Mouse (Mus musculus): ENCODE data around the gene Vmn1r36.
"Not testable (repeated sequence)": the region's sequence is repeated elsewhere in the genome, so short reads cannot be mapped to it uniquely, and the experiment has no call there.

The Vmn1r36 gene

DNA sequence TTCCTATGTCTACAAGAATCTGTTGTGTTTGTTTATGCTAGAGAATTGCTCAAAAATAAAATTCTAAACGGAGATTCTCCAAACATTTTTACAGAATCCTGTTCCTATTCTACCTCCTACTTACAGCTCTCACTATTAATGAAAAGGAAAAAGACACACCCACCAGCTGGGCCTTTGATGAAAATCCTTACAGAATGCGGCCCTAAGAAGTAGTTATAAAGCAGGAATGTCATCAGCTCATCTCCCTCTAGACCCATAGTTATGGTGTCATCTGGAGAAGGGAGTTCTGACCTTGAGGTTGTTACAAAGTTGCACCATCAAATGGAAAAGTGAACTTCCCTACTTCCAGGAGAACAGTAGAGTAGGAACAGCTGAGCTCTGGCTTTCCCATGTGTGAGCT, at the start of gene Vmn1r36:
Gene Vmn1r36 (minus strand): TSS at position 101 of the 400 bp plus-strand sequence.
- not testable (repeated sequence) for H3K4me1 ChIP-seq (replicated peaks; ENCODE audit: low read depth, low read length); H3K9me3 ChIP-seq (ENCODE audit: low read length); H3K27me3 ChIP-seq (ENCODE audit: insufficient read depth, low read length); H3K4me3 ChIP-seq (replicated peaks; ENCODE audit: low read length); H3K36me3 ChIP-seq (ENCODE audit: insufficient read depth, low read length)

DNA sequence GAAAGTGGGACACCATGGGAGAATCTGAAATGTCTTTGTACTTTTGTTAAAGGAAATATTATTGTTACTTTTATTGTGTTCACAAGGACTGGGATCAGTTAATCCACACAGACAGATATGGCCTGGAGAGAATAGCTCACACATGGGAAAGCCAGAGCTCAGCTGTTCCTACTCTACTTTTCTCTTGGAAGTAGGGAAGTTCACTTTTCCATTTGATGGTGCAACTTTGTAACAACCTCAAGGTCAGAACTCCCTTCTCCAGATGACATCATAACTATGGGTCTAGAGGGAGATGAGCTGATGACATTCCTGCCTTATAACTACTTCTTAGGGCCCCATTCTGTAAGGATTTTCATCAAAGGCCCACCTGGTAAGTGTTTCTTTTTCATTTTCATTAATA, 10.1 kb upstream of the Vmn1r36 start, which contains the start of gene Vmn1r37:
Gene Vmn1r37 (plus strand): TSS at position 301 of the 400 bp plus-strand sequence.
- not testable (repeated sequence) for H3K36me3 ChIP-seq (ENCODE audit: insufficient read depth, low read length); H3K4me3 ChIP-seq (replicated peaks; ENCODE audit: low read length); H3K4me1 ChIP-seq (replicated peaks; ENCODE audit: low read depth, low read length)

DNA sequence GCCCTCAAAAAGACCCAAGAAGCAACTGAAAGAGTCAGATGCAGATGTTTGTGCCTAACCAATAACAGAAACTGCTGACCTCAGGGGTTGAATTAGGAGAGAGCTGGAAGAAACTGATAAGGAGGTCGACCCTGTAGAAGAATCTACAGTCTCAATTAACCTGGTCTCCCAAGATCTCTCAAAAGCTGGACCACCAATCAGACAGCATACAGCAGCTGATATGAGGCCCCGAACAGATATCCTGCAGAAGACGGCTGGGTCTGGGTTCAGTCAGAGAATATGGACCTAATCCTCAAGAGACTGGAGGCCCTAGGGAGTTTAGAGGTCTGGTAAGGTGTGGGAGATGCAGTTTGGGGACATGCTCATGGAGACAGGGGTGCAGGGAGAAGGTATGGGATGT, 5.1 kb downstream of the Vmn1r36 start:
- Histone ChIP-seq H3K4me1 (replicated peaks; ENCODE audit: low read depth, low read length) (no peaks in the 10 kb centered on the region), H3K4me3 (replicated peaks; ENCODE audit: low read length) (no peak overlapping the region), H3K36me3 (ENCODE audit: insufficient read depth, low read length) (no peaks in the 10 kb centered on the region), H3K9me3 (ENCODE audit: low read length) (no peaks in the 10 kb centered on the region), H3K27me3 (ENCODE audit: insufficient read depth, low read length) (no peaks in the 10 kb centered on the region)
- TF ChIP-seq CTCF (conservative IDR thresholded peaks at IDR 0.05; ENCODE audit: low read length) (no peak), POU5F1 (IDR thresholded peaks at IDR 0.05; ENCODE audit: borderline replicate concordance, low read length) (no peak), NANOG (IDR thresholded peaks at IDR 0.05; ENCODE audit: borderline replicate concordance, low read length) (no peak)

More for the DNA sequence above, 10.1 kb upstream of the Vmn1r36 start, which contains the start of gene Vmn1r37:
- not testable (repeated sequence) for H3K9me3 ChIP-seq (ENCODE audit: low read length); H3K27me3 ChIP-seq (ENCODE audit: insufficient read depth, low read length)

DNA sequence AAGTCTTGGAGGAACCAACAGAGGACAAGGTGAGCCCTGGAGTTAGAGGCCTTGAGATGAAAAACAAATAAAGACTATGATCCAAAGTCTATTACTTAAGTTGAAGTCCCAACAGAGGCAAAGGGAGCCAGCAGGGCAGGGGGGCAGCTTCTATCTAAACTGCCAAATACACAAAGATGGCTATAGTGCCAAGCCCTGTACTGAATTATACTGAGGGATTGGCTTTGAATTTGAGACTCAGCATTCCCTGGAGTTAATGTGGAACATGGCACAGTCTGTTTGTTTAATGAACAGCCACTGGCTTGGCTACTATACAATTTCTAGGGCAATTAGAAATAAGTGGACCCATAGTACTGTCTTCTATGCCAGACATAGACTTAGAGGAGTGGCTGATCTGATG, 10.1 kb downstream of the Vmn1r36 start:
- no peak for TF ChIP-seq NANOG (IDR thresholded peaks at IDR 0.05; ENCODE audit: borderline replicate concordance, low read length)
- TF ChIP-seq CTCF (conservative IDR thresholded peaks at IDR 0.05; ENCODE audit: low read length) = no peak
- TF ChIP-seq POU5F1 (IDR thresholded peaks at IDR 0.05; ENCODE audit: borderline replicate concordance, low read length) = no peak
- Histone ChIP-seq H3K36me3 (ENCODE audit: insufficient read depth, low read length) (no peaks in the 10 kb centered on the region), H3K27me3 (ENCODE audit: insufficient read depth, low read length) (no peaks in the 10 kb centered on the region), H3K4me1 (replicated peaks; ENCODE audit: low read depth, low read length) (no peaks in the 10 kb centered on the region), H3K4me3 (replicated peaks; ENCODE audit: low read length) (no peak overlapping the region), H3K9me3 (ENCODE audit: low read length) (peaks cover 21% of the 10 kb centered on the region)

DNA sequence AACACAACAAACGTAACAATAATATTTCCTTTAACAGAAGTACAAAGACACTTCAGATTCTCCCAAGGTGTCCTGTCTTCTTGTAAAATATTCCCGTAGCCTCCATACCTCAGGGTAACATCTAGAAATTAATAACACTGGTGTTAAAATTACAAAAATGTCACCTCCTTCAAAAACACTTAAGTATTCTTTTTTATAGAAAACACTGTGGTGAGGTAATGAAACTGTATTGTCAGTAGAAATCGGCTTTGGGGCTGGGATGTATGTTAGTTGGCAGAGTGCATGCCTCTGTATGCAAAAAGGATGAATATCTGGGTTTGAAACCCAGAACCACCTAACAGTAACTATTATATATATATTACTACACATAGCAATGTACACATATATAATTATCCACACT, 33.2 kb downstream of the Vmn1r36 start, which contains the start of gene Vmn1r35:
Gene Vmn1r35 (minus strand): TSS at position 101 of the 400 bp plus-strand sequence.
- H3K9me3 ChIP-seq (ENCODE audit: low read length) = peaks cover 9% of the 10 kb centered on the region; the same call in 1 of the 2 replicates
- no peak within 1 kb of the TSS for H3K4me3 ChIP-seq (replicated peaks; ENCODE audit: low read length)
- H3K27me3 ChIP-seq (ENCODE audit: insufficient read depth, low read length) = no peaks in the 10 kb centered on the region
- TF ChIP-seq NANOG (IDR thresholded peaks at IDR 0.05; ENCODE audit: borderline replicate concordance, low read length) (no peak), POU5F1 (IDR thresholded peaks at IDR 0.05; ENCODE audit: borderline replicate concordance, low read length) (no peak), CTCF (conservative IDR thresholded peaks at IDR 0.05; ENCODE audit: low read length) (no peak)
- no peaks in the 10 kb centered on the region for H3K4me1 ChIP-seq (replicated peaks; ENCODE audit: low read depth, low read length)
- no peaks in the 10 kb centered on the region for H3K36me3 ChIP-seq (ENCODE audit: insufficient read depth, low read length)
